Mouse (Mus musculus) left cerebral cortex, adult 18-20 months (tissue): Measurements from ENCODE around the gene Med20. TPM values are rescaled to one million over a fixed set of nuclear protein-coding genes. Genes with fewer than 3 reads are reported as not detected.
"Not testable (repeated sequence)": the region's sequence is repeated elsewhere in the genome, so short reads cannot be mapped to it uniquely, and the experiment has no call there.

ENCODE experiments used
- DNase-seq, 2 experiments: peaks; one replicate each; pipeline ENCODE4 v3.0.0; 2021 to 2022; ENCODE audit warnings: low spot score in 2 of 2, mixed read lengths in 1 of 2
- total RNA-seq, 2 experiments: library from RNA; stranded (reverse); gene quantifications; 2 replicates each; pipeline ENCODE4 v1.2.3; 2021

Gene Med20
- total RNA-seq, 2 experiments from 2014 or later: 33.0 to 33.5 TPM

DNA sequence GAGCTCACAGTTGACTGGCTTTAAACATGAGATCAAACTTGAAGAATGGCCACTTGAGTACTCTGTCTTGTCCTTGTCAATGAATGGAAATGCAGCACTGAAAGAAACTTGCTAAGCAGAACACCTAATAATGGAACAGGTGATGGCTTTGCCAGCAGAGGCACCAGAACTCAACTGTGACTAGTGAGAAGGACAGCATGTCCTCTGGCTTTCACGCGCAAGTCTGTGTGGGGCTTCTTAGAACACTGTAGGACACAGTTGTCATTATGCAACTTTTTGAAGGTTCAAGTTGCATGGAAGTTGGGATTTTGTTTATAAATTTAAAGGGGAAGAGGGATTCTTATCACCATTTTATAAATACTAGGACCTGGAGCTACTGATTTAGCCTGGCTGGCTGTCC is 13.7 kb downstream of the Med20 start:
- DNase-seq: no peak

DNA sequence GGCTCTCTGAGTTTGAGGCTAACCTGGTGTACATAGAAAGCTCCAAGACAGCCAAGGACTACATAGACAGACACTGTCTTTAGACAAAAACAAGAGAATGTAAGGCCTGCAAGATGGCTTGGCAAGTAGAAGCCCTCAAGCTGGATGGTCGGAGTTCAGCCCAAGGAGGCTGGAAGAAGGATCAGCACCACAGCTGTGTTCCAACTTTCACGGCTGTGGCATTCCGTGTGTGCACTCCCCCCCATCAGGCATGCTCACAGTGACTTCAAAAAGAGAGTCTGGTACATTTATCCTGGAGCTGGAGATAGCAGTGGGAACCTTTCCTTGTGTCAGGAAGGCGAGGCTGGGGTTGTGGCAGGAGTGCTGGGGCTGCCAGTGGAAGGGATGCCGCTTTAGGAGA is 14.6 kb downstream of the Med20 start:
- no peak for DNase-seq

DNA sequence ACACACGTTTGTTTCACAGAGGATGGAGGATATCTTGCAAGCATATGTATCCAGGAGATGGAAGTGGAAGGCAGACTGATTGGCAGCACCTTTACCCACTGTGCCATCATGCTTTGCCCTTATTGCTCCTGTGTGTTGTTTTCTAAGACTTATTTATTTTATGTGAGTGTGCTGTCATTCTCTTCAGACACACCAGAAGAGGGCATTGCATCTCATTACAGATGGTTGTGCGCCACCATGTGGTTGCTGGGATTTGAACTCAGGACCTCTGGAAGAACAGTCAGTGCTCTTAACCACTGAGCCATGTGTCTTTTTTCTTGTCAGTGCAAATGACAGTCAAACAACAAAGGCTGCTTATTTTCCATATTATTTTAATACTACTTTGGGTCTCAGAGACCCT is 16.4 kb downstream of the Med20 start:
- no peak for DNase-seq

DNA sequence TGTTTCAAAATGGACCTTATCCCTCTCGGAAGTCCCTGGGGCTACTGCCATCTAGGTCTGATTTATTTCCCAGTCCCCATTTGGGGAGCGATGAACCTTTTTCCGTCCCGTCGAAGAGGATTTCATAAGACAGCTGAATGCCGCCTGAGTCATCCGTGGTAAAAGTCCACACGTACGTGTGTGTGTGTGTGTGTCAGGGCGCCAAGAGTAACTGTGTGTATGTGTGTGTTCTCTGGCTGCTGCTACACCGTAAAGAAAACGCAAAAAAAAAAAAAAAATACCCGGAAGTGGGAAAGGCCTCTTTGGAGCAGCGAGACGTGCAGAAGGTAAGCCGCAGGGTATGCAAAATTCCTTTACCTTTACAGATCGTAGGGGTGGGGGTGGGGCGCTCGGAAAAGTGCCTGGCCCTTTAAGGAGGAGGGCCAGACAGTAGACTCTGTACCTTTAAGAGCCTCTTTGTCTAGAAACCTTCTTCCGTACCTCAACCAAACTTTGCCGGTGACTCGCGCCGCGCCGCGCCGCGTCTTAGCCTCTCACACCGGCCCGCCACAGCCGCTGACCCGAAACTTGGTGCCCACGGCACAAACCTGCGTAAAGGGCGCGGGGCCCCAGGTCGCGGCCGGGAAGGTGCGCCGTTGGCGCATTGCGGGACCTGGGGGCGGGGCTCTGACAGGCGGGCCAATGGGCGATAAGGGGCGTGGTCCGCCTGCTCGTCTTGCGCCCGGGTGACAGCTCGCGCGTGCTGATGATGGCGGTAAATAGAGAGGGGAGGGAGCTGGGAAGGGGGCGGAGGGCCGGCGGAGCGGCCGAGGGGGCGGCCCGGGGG is 17.7 kb downstream of the Med20 start:
- DNase-seq: peak; percentile 89 to 93

DNA sequence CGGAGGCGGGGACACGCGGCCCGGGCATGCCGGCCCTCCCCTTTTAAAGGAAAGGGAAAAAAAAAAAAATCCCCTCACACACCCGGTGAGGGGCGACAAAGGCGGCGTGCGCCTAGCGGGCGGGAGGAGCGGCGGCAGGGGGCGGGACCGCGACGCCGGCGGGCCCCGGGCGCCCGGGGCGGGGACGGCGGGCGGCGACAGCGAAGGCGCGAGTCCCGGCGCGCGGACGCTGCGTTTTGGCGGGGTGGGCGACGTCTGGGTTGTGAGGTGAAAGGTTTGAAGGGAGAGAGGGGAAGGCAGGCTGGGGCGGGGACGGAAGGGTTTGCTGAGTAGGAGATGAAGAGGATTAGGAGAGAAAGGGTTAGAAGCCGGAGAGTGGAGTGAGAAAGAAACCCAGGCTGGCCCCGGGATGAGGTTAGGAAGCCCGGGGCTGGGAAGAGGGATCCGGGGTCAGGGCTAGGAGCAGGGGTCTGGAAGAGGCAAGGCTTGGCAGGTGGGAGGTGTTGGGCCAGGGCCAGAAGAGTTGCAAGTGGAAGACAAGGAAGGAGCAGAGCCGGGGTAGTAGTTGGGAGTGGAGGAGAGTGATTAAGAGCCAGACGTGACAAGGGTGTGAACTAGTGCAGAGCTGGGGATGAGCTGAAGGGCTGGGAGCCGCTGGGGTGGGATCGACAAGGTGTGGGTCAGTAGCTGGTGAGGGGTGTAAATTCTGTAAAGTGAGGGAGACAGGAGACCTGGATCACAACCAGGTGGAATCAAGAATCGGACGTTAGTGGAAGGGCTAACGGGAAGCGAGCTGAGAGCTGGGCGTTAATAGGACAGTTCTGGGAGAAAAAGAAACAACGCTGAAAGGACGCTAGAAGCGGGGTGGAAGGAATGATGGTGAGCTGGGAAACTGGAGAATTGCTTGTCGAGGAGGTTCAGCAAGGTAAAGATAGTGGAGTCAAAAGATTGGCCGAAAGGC is 18.6 kb downstream of the Med20 start:
- DNase-seq: peak; percentile 24 to 30

DNA sequence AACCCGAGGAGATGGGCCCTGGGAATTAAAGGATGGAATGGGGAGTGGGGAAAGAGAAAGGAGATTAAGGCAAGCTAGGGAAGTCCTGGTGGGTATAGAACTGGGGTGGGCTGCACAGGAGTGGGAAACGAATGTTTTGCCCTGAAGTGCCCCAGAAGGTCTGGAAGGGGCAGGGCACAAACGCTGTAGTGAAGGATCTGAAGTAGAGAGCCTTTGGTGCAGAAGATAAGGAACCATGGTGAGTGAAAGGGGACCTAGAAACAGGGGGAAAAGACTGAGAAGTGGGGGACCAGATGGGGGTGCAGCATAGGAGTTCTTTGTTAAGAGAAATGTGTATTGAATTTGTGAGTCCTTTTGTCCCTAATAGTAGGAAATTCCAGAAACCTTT is 19.3 kb downstream of the Med20 start, which contains the start of gene Usp49:
Gene Usp49, plus strand, starts transcription at position 13 of the 388 bp plus-strand sequence.
- DNase-seq: no peak

DNA sequence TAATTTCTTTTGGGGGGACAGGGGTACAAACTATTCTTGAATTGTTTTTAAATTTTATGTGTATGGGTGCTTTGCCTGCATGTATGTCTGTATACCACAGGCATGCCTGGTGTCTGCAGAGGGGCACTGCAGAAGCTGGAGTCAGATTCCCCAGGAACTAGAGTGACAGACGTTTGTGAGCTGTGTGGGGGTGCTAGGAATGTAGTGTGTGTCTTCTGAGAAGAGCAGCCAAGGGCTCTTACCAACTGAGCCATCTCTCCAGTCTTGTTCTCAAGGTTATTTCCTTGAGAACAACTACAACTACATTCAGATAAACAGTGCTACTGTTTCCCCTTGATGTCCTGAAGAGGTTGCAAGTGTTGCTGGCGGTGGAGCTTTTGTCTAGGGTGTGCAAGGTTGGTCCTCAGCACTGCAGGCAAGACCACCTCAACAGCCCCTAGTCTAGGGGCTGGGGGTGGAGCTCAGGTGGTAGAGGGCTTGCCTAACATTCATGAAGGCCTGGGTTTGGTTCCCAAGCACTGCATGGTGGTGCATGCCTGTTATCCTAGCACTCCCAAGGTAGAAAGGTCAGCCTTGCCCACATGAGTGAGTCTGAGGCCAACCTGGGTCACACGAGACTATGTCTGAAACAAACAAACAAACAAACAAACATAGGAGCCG is 20.9 kb downstream of the Med20 start:
- DNase-seq: no peak

DNA sequence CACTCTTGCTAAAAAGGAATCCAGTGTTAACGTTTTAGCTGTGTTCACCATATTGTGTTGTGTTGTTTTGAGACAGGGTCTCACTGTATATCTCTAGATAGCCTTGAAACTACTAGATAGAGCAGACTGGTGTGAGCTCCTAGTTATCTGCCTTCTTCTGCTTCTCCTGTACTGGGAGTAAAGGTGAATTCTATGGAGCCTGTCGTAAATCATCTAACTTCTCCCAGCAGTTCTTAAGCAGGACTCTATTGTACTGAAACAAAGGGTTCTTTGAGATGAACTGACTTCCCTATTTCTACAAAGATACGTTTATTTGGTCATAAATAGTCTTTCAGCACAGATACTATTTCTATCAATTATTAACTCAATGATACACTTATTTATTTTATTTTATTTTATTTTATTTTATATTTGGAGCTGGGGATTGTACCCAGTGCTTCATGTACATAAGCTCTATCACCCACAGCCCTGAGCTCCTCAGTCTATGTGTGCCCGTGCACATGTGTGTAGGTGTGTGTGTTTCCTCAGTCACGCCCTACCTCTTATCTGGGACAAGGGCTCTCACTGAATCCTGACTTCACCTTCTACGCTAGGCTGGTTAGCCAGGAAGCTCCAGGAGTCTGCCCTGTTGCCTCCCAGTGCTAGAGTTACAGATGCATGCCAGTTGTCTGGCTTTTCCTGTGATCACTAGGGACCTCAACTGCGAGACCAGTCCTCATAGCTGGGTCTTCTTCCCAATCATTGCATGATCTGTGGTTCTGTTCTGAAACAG is 22.8 kb downstream of the Med20 start:
- no peak for DNase-seq

DNA sequence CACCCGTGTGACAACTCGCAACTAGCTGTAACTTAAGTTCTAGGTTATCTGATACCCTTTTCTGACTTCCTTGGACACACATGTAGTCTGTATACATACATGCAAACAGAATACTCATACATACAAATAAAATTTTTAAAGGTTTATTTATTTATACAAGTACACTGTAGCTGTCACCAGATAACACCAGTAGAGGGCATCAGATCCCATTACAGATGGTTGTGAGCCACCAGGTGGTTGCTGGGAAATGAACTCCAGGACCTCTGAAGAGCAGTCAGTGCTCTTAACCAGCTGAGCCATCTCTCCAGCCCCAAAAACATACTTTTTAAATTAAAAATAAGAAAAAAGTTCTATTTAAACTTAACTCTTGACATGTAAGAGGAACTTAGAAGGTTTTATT is 31.6 kb downstream of the Med20 start:
- DNase-seq: no peak

DNA sequence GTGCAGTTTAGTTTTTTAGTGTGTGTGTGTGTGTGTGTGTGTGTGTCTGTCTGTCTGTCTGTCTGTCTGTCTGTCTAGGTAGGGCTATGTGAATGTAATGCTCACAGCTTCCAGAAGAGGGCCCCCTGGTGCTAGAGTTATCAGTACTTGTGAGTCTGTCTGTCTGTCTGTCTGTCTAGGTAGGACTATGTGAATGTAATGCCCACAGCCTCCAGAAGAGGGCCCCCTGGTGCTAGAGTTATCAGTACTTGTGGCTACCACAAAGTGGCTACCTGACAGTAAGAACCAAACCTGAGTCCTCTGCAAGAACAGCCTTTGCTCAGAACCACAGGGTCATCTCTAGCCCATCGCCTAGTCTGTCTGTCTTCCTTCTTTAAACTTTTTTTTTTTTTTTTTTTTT is 35.3 kb downstream of the Med20 start:
- peak; percentile 22 to 30 for DNase-seq

DNA sequence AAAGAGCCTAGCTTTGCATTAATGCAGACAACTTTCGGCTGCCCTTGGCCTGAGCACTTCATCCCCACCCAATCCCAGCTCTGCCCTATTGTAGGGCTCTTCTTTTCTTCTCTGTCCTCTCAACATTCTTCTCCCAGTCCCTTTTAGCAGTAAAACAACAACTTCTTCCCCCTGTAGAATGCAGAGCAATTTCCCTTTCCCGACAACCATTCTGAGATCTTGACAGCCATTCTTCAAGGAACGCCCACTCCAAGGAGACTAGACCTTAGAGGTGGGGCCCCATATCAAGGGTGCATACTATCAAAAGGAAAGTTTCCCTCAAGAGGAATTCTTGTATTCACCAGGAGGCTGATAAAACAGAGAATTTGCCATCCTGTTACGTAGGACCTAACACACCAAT is 37.6 kb downstream of the Med20 start:
- DNase-seq: no peak

DNA sequence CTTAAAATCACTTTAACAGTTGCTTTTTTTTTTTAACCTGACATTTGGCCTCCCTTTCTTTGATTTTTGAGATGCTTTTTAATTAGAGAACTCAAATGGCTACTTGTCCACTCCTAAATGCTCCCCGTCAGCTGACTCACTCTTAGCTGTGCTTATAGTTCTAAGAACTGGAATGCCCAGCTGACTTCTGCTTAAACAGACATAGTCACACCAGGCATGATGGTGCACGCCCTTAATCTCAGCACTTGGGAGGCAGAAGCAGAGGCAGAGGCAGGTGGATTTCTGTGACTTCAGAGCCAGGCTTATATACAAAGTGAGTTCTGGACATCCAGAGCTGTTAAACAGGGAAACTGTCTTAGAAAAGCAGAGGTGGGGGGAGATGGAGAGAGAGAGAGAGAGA is 40.6 kb downstream of the Med20 start:
- DNase-seq: no peak

DNA sequence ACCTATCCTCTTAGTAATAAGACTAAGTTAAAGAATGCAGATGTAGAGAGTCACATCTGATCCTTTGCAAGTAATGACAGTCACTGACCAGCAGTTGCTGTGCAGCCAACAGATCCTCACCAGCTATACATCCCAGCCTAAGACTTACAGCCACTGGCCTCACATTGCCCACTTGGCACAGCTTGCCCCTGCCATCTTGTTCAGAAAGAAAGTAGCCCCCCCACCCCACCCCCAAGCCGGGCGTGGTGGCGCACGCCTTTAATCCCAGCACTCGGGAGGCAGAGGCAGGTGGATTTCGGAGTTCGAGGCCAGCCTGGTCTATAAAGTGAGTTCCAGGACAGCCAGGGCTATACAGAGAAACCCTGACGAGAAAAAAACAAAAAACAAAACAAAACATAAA is 43.0 kb downstream of the Med20 start:
- not testable (repeated sequence) for DNase-seq

DNA sequence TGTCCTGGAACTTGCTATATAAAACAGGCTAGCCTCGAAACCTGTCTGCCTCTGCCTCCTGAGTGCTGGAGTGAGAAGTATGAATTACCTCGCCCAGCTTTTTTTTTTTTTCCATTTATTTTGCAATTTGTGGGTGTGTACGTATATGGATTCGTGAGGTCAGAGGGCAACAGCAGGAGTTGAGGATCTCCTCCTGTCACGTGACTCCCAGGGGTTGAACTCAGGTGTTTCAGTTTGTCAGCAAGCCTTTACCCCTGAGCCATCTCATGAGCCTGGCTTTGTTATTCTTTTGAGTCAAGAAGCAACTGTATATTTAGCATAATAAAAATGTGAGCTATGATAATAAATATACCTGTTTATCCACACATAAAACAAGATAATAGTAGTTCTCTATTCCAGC is 44.3 kb downstream of the Med20 start:
- DNase-seq: no peak

DNA sequence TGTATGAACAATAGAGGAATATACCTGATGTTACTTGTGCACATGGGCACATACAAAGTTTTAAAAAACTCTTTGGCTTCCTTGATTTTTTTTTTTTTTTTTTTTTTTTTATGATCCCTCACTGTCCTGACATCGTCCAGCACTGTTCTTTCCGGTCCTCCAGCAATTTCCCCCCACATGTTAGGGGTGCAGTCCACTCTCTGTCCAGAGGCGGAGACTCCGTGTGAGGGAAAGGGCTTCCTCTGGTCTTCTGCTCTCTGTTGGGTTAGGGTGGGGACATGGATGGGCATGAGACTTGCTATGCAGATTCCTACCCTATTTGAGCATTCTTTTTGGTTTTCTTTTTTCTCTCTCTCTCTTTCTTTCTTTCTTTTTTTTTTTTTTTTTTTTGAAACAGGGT is 46.5 kb downstream of the Med20 start:
- no peak for DNase-seq

DNA sequence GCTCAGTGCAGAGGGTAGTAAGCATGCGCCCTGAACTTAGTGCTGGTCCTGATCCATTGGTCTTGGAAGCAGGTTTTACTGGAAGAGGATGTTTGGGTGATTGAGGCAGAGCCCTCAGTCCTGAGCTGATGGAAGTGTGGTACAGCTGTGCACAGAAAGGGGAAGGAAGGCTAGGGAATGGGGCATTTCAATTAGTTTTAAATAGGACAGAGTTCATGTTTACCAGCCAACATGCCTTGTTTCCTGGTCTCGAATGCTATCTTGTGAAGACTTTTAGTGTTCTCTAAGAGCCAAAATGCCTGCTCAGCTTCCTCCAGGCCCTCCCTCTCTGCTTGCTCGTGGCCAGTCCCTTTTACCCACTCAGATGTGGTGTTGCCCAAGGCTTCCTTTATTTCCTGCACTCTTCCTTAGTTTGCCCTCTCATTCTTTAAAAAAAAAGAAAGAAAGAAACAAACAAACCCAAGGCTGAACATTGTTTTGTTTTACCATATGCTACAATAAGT is 47.4 kb downstream of the Med20 start:
- no peak for DNase-seq

DNA sequence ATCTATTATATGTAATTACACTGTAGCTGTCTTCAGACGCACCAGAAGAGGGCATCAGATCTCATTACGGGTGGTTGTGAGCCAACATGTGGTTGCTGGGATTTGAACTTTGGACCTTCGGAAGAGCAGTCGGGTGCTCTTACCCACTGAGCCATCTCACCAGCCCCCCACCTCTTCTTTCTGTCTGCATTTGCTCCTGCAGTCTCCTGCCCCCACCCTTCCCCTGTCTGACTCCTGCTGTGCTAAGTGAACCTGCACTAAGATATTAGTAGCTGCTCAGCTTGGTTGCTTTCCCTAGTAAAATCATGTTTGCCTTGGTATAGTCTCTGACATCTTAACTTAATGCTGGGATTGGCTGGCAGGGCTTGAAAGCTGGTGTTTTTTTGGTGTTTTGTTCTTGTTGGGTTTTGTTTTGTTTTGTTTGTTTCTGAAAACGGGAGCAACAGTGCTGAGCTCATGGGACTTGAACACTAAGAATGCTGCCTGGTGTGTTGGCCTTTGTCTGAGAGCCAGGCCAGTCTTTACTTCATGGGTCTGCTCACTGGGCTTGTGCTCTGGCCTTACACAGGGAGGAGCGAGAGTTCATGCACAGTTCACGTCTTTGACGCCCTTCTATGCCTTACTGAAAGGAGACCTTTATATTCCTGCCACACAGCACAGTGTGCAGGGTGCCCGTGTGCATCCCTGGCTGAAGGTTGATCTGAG is 51.8 kb downstream of the Med20 start:
- DNase-seq: no peak

DNA sequence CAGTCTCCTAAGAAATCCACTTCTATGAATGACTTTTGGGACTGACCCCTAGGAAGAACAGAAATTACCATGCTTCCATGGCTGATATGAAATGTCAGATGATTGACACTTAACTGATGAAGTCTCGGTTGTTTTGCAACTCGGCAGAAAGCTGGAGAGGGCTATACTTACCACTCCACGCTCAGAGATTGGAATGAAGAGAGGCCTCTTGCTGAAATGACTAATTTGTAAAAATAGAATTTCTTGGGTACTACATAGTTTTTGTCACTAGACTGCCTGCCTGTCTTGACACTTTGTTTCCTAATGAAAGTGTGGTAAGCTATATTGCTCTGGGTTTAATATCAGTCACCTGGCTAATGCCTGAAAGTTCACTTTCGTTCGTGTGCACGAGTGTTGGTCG is 53.1 kb downstream of the Med20 start:
- DNase-seq: no peak

DNA sequence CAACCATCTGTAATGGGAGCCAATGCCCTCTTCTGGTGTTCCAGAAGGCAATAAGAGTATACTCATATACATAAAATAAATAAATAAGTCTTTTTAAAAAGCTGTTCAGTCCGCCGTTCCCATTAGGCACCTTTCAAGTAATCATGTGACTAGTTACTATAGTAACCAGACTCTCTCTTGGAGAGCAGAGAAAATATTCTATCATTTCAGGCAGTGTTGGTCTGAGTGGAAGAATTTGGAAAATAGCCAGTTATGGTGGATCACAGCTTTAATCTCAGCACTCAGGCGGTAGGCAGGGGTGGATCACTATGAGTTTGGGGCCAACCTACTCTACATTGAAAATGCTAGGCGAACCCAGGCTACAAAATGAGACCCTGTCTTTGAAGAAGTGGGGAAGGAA is 57.8 kb downstream of the Med20 start:
- no peak for DNase-seq

DNA sequence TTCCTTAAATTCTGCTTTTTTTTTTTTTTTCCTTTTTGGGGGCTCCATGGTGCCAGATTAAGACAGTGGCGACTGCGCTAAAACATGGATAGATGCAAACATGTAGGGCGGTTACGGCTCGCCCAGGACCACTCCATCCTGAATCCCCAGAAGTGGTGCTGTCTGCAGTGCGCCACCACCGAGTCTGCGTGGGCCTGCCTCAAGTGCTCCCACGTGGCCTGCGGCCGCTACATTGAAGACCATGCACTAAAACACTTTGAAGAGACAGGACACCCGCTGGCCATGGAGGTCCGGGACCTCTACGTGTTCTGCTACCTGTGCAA is 60.6 kb downstream of the Med20 start:
- peak; percentile 28 to 64 for DNase-seq
